Mouse (Mus musculus) spleen, postnatal 0 days (tissue): Measurements from ENCODE around the gene Ppcdc. TPM values are rescaled to one million over a fixed set of nuclear protein-coding genes. Genes with fewer than 3 reads are reported as not detected.

Experiments
- polyA plus RNA-seq: library from polyadenylated mRNA; unstranded; fragments of >200 nt; fragmentation: Nextera tagmentation; extraction: Ambion mirVana; gene quantifications from 2 replicates; pipeline ENCODE4 v1.2.1, GENCODE M21; 2015

Gene Ppcdc
- polyA plus RNA-seq, result 17.4 and 22.6 TPM in 2 replicates

GRCm38 (mm10) chr9:57439522-57440295 lies at the start of gene Ppcdc:
Gene Ppcdc (minus strand): TSS chr9:57440124.

GRCm38 (mm10) chr9:57467896-57468549 lies 28.1 kb upstream of the Ppcdc start, which contains the start of gene Scamp5:
Gene Scamp5 (minus strand): TSS chr9:57468060.

Other genes starting within 250 kb of the Ppcdc start
- gene Trcg1, start 203.6 kb downstream of the Ppcdc start, polyA plus RNA-seq, result 0.04 TPM in 1 of 2 replicates, not detected in the other
- 16.2 and 17.1 TPM in 2 replicates for gene 1700017B05Rik, start 177.5 kb downstream of the Ppcdc start, polyA plus RNA-seq
- 4.5 and 6.0 TPM in 2 replicates for gene Scamp5, start 27.9 kb upstream of the Ppcdc start, polyA plus RNA-seq
- 3.1 and 3.6 TPM in 2 replicates for gene Rpp25, start 63.9 kb upstream of the Ppcdc start, polyA plus RNA-seq
- gene Cox5a, start 81.2 kb upstream of the Ppcdc start, polyA plus RNA-seq, result 414 and 442 TPM in 2 replicates
- gene Fam219b, start 97.4 kb upstream of the Ppcdc start, polyA plus RNA-seq, result 9.5 and 11.1 TPM in 2 replicates
- 8.7 and 12.2 TPM in 2 replicates for gene Mpi, start 112.6 kb upstream of the Ppcdc start, polyA plus RNA-seq
- 39.3 and 50.4 TPM in 2 replicates for gene Scamp2, start 120.8 kb upstream of the Ppcdc start, polyA plus RNA-seq
- 4.7 and 6.4 TPM in 2 replicates for gene Ulk3, start 149.3 kb upstream of the Ppcdc start, polyA plus RNA-seq
- gene Cplx3, start 166.2 kb upstream of the Ppcdc start, polyA plus RNA-seq, result not detected in 2 replicates
- not detected in 2 replicates for gene Lman1l, start 180.7 kb upstream of the Ppcdc start, polyA plus RNA-seq
- gene Csk, start 213.5 kb upstream of the Ppcdc start, polyA plus RNA-seq, result 31.6 and 33.8 TPM in 2 replicates
- not detected in 2 replicates for gene Cyp1a2, start 243.6 kb upstream of the Ppcdc start, polyA plus RNA-seq
- 0.04 and 0.16 TPM in 2 replicates for gene Cyp1a1, start 247.8 kb upstream of the Ppcdc start, polyA plus RNA-seq